ENCODE assay signal across 8 mouse cellular contexts in the genomic region with DNA sequence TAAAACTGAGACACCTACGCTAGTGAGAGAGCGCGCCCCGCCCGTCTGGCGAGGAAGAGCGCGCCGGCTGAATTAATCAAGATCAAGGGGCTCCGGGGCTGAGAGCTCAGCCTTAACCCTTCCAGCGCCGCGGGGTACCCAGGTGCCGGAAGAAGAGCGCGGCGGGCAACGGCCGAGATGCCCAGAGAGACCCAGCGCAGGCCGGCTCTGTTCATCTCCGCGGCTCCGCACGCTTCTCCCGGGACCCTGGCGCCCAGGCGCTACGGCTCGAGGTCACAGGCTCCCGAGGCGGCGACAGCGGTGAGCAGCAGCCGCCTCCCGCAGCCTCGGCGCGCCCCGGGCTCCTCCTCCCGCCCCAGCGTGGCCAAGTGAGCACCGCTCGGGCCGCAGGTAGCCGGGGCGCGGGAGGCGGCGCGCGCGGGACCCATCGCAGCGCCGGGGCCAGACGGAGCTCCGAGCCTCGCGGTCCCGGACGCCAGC. TPM values are rescaled to one million over a fixed set of nuclear protein-coding genes. Genes with fewer than 3 reads are reported as not detected.
DNase-seq lines count a peak whose midpoint lies in the region; ATAC-seq and TF ChIP-seq lines count a peak whose summit lies in the region.

Gene 1110032F04Rik, plus strand, starts transcription at position 376 of the 480 bp plus-strand sequence.

- ATAC-seq in limb, embryonic 12.5 days (ENCODE audit: insufficient number of reproducible peaks, insufficient read depth, low FRiP score, low TSS enrichment, low read depth) = no peak; the same call in 1 of the 2 replicates
- ATAC-seq in midbrain, embryonic 16.5 days = peak; percentile 86
- peak; percentile 65; the same call in 1 of the 2 replicates for ATAC-seq in stomach, embryonic 16.5 days (ENCODE audit: insufficient read depth, low FRiP score)

- intact Hi-C loops in gastrocnemius, postnatal 36 days (cut with DNase I) = no loop called here

- no peak for TF ChIP-seq CTCF in brain, embryonic 14.5 days (IDR thresholded peaks at IDR 0.05; ENCODE audit: borderline replicate concordance, extremely low read depth, insufficient read depth, insufficient read length)

- H3K4me3 ChIP-seq in limb, embryonic 12.5 days (replicated peaks) = peak within 1 kb of the TSS; percentile 64
- H3K4me3 ChIP-seq in midbrain, embryonic 16.5 days (ENCODE audit: low read depth, low read length) = peak within 1 kb of the TSS; percentile 77
- H3K4me3 ChIP-seq in stomach, embryonic 16.5 days (replicated peaks; ENCODE audit: low read length) = peak within 1 kb of the TSS; percentile 64

- H3K9ac ChIP-seq in limb, embryonic 12.5 days (replicated peaks) = peak within 1 kb of the TSS; percentile 63
- H3K9ac ChIP-seq in midbrain, embryonic 16.5 days (ENCODE audit: low read depth, low read length) = peak within 1 kb of the TSS; percentile 88
- H3K9ac ChIP-seq in stomach, embryonic 16.5 days (ENCODE audit: low read length) = peak within 1 kb of the TSS; percentile 70

- H3K27ac ChIP-seq in limb, embryonic 12.5 days = no peak within 1 kb of the TSS
- H3K27ac ChIP-seq in midbrain, embryonic 16.5 days (ENCODE audit: low read length) = peak within 1 kb of the TSS; percentile 64
- H3K27ac ChIP-seq in stomach, embryonic 16.5 days (ENCODE audit: low read length) = no peak within 1 kb of the TSS

- no peaks in the 10 kb centered on the region for H3K36me3 ChIP-seq in limb, embryonic 12.5 days
- no peaks in the 10 kb centered on the region for H3K36me3 ChIP-seq in midbrain, embryonic 16.5 days (ENCODE audit: control insufficient read depth, insufficient read depth, low read length)
- H3K36me3 ChIP-seq in stomach, embryonic 16.5 days (ENCODE audit: control insufficient read depth, insufficient read depth, low read length) = no peaks in the 10 kb centered on the region

- no peak for TF ChIP-seq POLR2A in brain, embryonic 14.5 days (IDR thresholded peaks at IDR 0.05; ENCODE audit: borderline replicate concordance, extremely low read depth, insufficient read depth, insufficient read length, poor library complexity, severe bottlenecking)

- peak within 1 kb of the TSS; percentile 98 for H3K4me2 ChIP-seq in limb, embryonic 12.5 days
- H3K4me2 ChIP-seq in midbrain, embryonic 16.5 days (ENCODE audit: low read length) = peak within 1 kb of the TSS; percentile 96
- peak within 1 kb of the TSS; percentile 100 for H3K4me2 ChIP-seq in stomach, embryonic 16.5 days (ENCODE audit: low read depth, low read length)

- no peaks in the 10 kb centered on the region for H3K9me3 ChIP-seq in limb, embryonic 12.5 days
- H3K9me3 ChIP-seq in midbrain, embryonic 16.5 days (replicated peaks; ENCODE audit: control insufficient read depth, low read length, poor library complexity, severe bottlenecking) = no peaks in the 10 kb centered on the region
- no peaks in the 10 kb centered on the region for H3K9me3 ChIP-seq in stomach, embryonic 16.5 days (replicated peaks; ENCODE audit: control insufficient read depth, low read length)

- peaks cover 43% of the 10 kb centered on the region for H3K27me3 ChIP-seq in limb, embryonic 12.5 days
- no peaks in the 10 kb centered on the region for H3K27me3 ChIP-seq in midbrain, embryonic 16.5 days (ENCODE audit: control insufficient read depth, insufficient read depth, low read depth, low read length)
- H3K27me3 ChIP-seq in stomach, embryonic 16.5 days (ENCODE audit: control insufficient read depth, insufficient read depth, low read length) = peaks cover 31% of the 10 kb centered on the region

- peaks cover 11% of the 10 kb centered on the region; the same call in 1 of the 2 replicates for H3K4me1 ChIP-seq in limb, embryonic 12.5 days (replicated peaks)
- peaks cover 5% of the 10 kb centered on the region for H3K4me1 ChIP-seq in midbrain, embryonic 16.5 days (ENCODE audit: control insufficient read depth, insufficient read depth, low read length)
- H3K4me1 ChIP-seq in stomach, embryonic 16.5 days (ENCODE audit: control insufficient read depth, insufficient read depth, low read length) = peaks cover 14% of the 10 kb centered on the region

- peak; percentile 20 to 22 for DNase-seq in gastrocnemius, postnatal 4 days (ENCODE audit: low spot score in 2 of 2)
- DNase-seq in gastrocnemius, postnatal 36 days = no peak
- DNase-seq in brain, embryonic 14.5 days (ENCODE audit: low read depth) = peak; percentile 85
- peak; percentile 12 to 41 for DNase-seq in frontal cortex, postnatal 14 days (ENCODE audit: low spot score in 2 of 2)
- DNase-seq in kidney, adult 8-10 months = peak; percentile 15 to 17

- 0% methylated on average over 53 of the region's 62 CpGs for WGBS in limb, embryonic 12.5 days
- WGBS in midbrain, embryonic 16.5 days = under 1% methylated on average over 61 of the region's 62 CpGs
- under 1% methylated on average over 60 of the region's 62 CpGs for WGBS in stomach, embryonic 16.5 days

RNA-seq across cellular contexts. Expression of gene 1110032F04Rik, which starts in this region (rescaled TPM):
- under 1 TPM; 0.29 TPM for total RNA-seq in gastrocnemius, postnatal 4 days (2021)
- not detected for total RNA-seq in gastrocnemius, postnatal 36 days (2021)
- 4.9 and 5.4 TPM in 2 replicates for polyA plus RNA-seq in brain, embryonic 14.5 days (2012; rRNA removed)
- 0.61 and 1.4 TPM in 2 replicates for polyA plus RNA-seq in limb, embryonic 12.5 days (2016; fragmentation: Nextera tagmentation; extraction: Ambion mirVana)
- 3.4 and 3.8 TPM in 2 replicates for polyA plus RNA-seq in midbrain, embryonic 16.5 days (2015; fragmentation: Nextera tagmentation; extraction: Ambion mirVana)
- polyA plus RNA-seq in stomach, embryonic 16.5 days (2015; fragmentation: Nextera tagmentation; extraction: Ambion mirVana) = 0.34 TPM in 1 of 2 replicates, not detected in the other

Comparison
In these comparisons a context has a peak if more than half of its experiments do, and no peak if none do; other contexts are left out.
1. Peak in DNase-seq in gastrocnemius, postnatal 4 days; RNA of the gene not detected or under 1 TPM.
2. Peak in ATAC-seq, H3K4me3 ChIP-seq, H3K9ac ChIP-seq and H3K4me2 ChIP-seq in stomach, embryonic 16.5 days; RNA of the gene not detected or under 1 TPM.
3. DNase-seq: peak in brain, embryonic 14.5 days (single experiment), frontal cortex, postnatal 14 days (2 of 2) and kidney, adult 8-10 months (2 of 2); none in gastrocnemius, postnatal 36 days (0 of 2).
4. Peak in every context shown above with its lines, with median percentiles within 50 percentile points of each other: H3K4me2 ChIP-seq, H3K4me3 ChIP-seq and H3K9ac ChIP-seq.